Mouse (Mus musculus) heart, adult 11 months (tissue): ENCODE results near the gene Sim2.

Source experiments
- DNase-seq: peaks from one replicate; pipeline ENCODE4 v3.0.0; 2022

Sim2 gene

GRCm38 (mm10) chr16:94097724-94098455 lies 13.2 kb downstream of the Sim2 start:
- no peak for DNase-seq

- no peak for DNase-seq
Measured at GRCm38 (mm10) chr16:94113160-94113559, 28.4 kb downstream of the Sim2 start.

- DNase-seq: no peak
Measured at GRCm38 (mm10) chr16:94114693-94115092, 30.0 kb downstream of the Sim2 start.

- no peak for DNase-seq
Measured at GRCm38 (mm10) chr16:94117333-94117732, 32.6 kb downstream of the Sim2 start.

- DNase-seq: no peak
Measured at GRCm38 (mm10) chr16:94118394-94118793, 33.7 kb downstream of the Sim2 start.

GRCm38 (mm10) chr16:94122347-94122746 lies 37.6 kb downstream of the Sim2 start:
- no peak for DNase-seq

GRCm38 (mm10) chr16:94123247-94123646 lies 38.5 kb downstream of the Sim2 start:
- DNase-seq: no peak

- DNase-seq: no peak
Measured at GRCm38 (mm10) chr16:94125172-94125981, 40.6 kb downstream of the Sim2 start.

GRCm38 (mm10) chr16:94126200-94126599 lies 41.5 kb downstream of the Sim2 start:
- no peak for DNase-seq

- no peak for DNase-seq
Measured at GRCm38 (mm10) chr16:94128236-94128835, 43.6 kb downstream of the Sim2 start.

- DNase-seq: no peak
Measured at GRCm38 (mm10) chr16:94134218-94134617, 49.5 kb downstream of the Sim2 start.

GRCm38 (mm10) chr16:94140746-94141145 lies 56.0 kb downstream of the Sim2 start:
- no peak for DNase-seq

GRCm38 (mm10) chr16:94143325-94143724 lies 58.6 kb downstream of the Sim2 start:
- DNase-seq: peak; percentile 88

GRCm38 (mm10) chr16:94148139-94148538 lies 63.4 kb downstream of the Sim2 start:
- peak; percentile 93 for DNase-seq

- peak; percentile 84 for DNase-seq
Measured at GRCm38 (mm10) chr16:94150125-94151103, 65.7 kb downstream of the Sim2 start.

- peak; percentile 91 for DNase-seq
Measured at GRCm38 (mm10) chr16:94155041-94155653, 70.4 kb downstream of the Sim2 start.

GRCm38 (mm10) chr16:94157819-94158218 lies 73.1 kb downstream of the Sim2 start:
- DNase-seq: no peak

- DNase-seq: no peak
Measured at GRCm38 (mm10) chr16:94162000-94162399, 77.3 kb downstream of the Sim2 start.

- no peak for DNase-seq
Measured at GRCm38 (mm10) chr16:94163051-94163450, 78.3 kb downstream of the Sim2 start.

- DNase-seq: no peak
Measured at GRCm38 (mm10) chr16:94164236-94164635, 79.5 kb downstream of the Sim2 start.

- DNase-seq: no peak
Measured at GRCm38 (mm10) chr16:94164978-94165377, 80.2 kb downstream of the Sim2 start.
